Mouse (Mus musculus): ENCODE measurements around the gene Ccdc51.

Ccdc51 gene

GRCm38 (mm10) chr9:109095137-109095982 is 13.1 kb downstream of the Ccdc51 start, which contains the start of gene Plxnb1:
Gene Plxnb1, plus strand, starts transcription at chr9:109095389.
- DNase-seq (ENCODE audit: inconsistent age in 2 of 2, low spot score in 1 of 2): peak; percentile 84 to 93

GRCm38 (mm10) chr9:109096251-109096661 is 14.0 kb downstream of the Ccdc51 start:
- DNase-seq (ENCODE audit: inconsistent age in 2 of 2, low spot score in 1 of 2): peak; percentile 59 to 86

GRCm38 (mm10) chr9:109096856-109097255 is 14.6 kb downstream of the Ccdc51 start:
- peak; percentile 57 to 84 for DNase-seq (ENCODE audit: inconsistent age in 2 of 2, low spot score in 1 of 2)

- DNase-seq (ENCODE audit: inconsistent age in 2 of 2, low spot score in 1 of 2): peak in 1 of 2 experiments; percentile 78
Observed at GRCm38 (mm10) chr9:109097291-109097690, 15.0 kb downstream of the Ccdc51 start.

- DNase-seq (ENCODE audit: inconsistent age in 2 of 2, low spot score in 1 of 2): peak; percentile 79 to 92
Observed at GRCm38 (mm10) chr9:109097831-109098230, 15.5 kb downstream of the Ccdc51 start.

GRCm38 (mm10) chr9:109098366-109098765 is 16.1 kb downstream of the Ccdc51 start:
- no peak for DNase-seq (ENCODE audit: inconsistent age in 2 of 2, low spot score in 1 of 2)

GRCm38 (mm10) chr9:109098969-109099368 is 16.7 kb downstream of the Ccdc51 start:
- DNase-seq (ENCODE audit: inconsistent age in 2 of 2, low spot score in 1 of 2): peak; percentile 82 to 91

- DNase-seq (ENCODE audit: inconsistent age in 2 of 2, low spot score in 1 of 2): peak; percentile 21 to 70
Observed at GRCm38 (mm10) chr9:109100307-109100928, 18.1 kb downstream of the Ccdc51 start.

GRCm38 (mm10) chr9:109101933-109102445 is 19.7 kb downstream of the Ccdc51 start:
- peak; percentile 43 to 82 for DNase-seq (ENCODE audit: inconsistent age in 2 of 2, low spot score in 1 of 2)

GRCm38 (mm10) chr9:109102541-109102940 is 20.2 kb downstream of the Ccdc51 start:
- peak in 1 of 2 experiments; percentile 60 for DNase-seq (ENCODE audit: inconsistent age in 2 of 2, low spot score in 1 of 2)

- DNase-seq (ENCODE audit: inconsistent age in 2 of 2, low spot score in 1 of 2): peak; percentile 96 to 97
Observed at GRCm38 (mm10) chr9:109103250-109103649, 21.0 kb downstream of the Ccdc51 start.

- DNase-seq (ENCODE audit: inconsistent age in 2 of 2, low spot score in 1 of 2): peak; percentile 56 to 80
Observed at GRCm38 (mm10) chr9:109104083-109104482, 21.8 kb downstream of the Ccdc51 start.

- DNase-seq (ENCODE audit: inconsistent age in 2 of 2, low spot score in 1 of 2): peak; percentile 78 to 89
Observed at GRCm38 (mm10) chr9:109105011-109105410, 22.7 kb downstream of the Ccdc51 start.

- peak in 1 of 2 experiments; percentile 24 for DNase-seq (ENCODE audit: inconsistent age in 2 of 2, low spot score in 1 of 2)
Observed at GRCm38 (mm10) chr9:109105648-109106047, 23.4 kb downstream of the Ccdc51 start.

GRCm38 (mm10) chr9:109107341-109107740 is 25.0 kb downstream of the Ccdc51 start:
- no peak for DNase-seq (ENCODE audit: inconsistent age in 2 of 2, low spot score in 1 of 2)

- DNase-seq (ENCODE audit: inconsistent age in 2 of 2, low spot score in 1 of 2): no peak
Observed at GRCm38 (mm10) chr9:109110240-109110639, 27.9 kb downstream of the Ccdc51 start.

GRCm38 (mm10) chr9:109111101-109111500 is 28.8 kb downstream of the Ccdc51 start:
- DNase-seq (ENCODE audit: inconsistent age in 2 of 2, low spot score in 1 of 2): peak in 1 of 2 experiments; percentile 4

- DNase-seq (ENCODE audit: inconsistent age in 2 of 2, low spot score in 1 of 2): no peak
Observed at GRCm38 (mm10) chr9:109111591-109111990, 29.3 kb downstream of the Ccdc51 start.

- DNase-seq (ENCODE audit: inconsistent age in 2 of 2, low spot score in 1 of 2): peak in 1 of 2 experiments; percentile 7
Observed at GRCm38 (mm10) chr9:109113331-109113730, 31.0 kb downstream of the Ccdc51 start.

- peak in 1 of 2 experiments; percentile 13 for DNase-seq (ENCODE audit: inconsistent age in 2 of 2, low spot score in 1 of 2)
Observed at GRCm38 (mm10) chr9:109114276-109114675, 32.0 kb downstream of the Ccdc51 start.

GRCm38 (mm10) chr9:109114871-109115270 is 32.6 kb downstream of the Ccdc51 start:
- DNase-seq (ENCODE audit: inconsistent age in 2 of 2, low spot score in 1 of 2): peak in 1 of 2 experiments; percentile 11

- DNase-seq (ENCODE audit: inconsistent age in 2 of 2, low spot score in 1 of 2): peak; percentile 87 to 92
Observed at GRCm38 (mm10) chr9:109116205-109116604, 33.9 kb downstream of the Ccdc51 start.
